Mouse (Mus musculus): ENCODE measurements around the gene Snap25. TPM values are rescaled to one million over a fixed set of nuclear protein-coding genes. Genes with fewer than 3 reads are reported as not detected.

Snap25 gene
- 1.4 and 2.0 TPM in 2 replicates for polyA plus RNA-seq (2015; fragmentation: Nextera tagmentation; extraction: Ambion mirVana)

- peak within 1 kb of the TSS; percentile 51 for H3K4me2 ChIP-seq (ENCODE audit: low read depth, low read length)
- H3K27me3 ChIP-seq (ENCODE audit: control insufficient read depth, insufficient read depth, low read depth, low read length) = peaks cover 9% of the 10 kb centered on the region
- no peaks in the 10 kb centered on the region for H3K9me3 ChIP-seq (ENCODE audit: control insufficient read depth, low read length)
- H3K36me3 ChIP-seq (ENCODE audit: control insufficient read depth, insufficient read depth, low read length) = no peaks in the 10 kb centered on the region
- H3K9ac ChIP-seq (ENCODE audit: low read length) = no peak within 1 kb of the TSS
- peaks cover 10% of the 10 kb centered on the region for H3K4me1 ChIP-seq (replicated peaks; ENCODE audit: control insufficient read depth, insufficient read depth, low read length)
- H3K27ac ChIP-seq (ENCODE audit: low read length) = no peak within 1 kb of the TSS
- ATAC-seq (ENCODE audit: low read depth) = no peak
- under 1% methylated on average over 20 of the region's 20 CpGs for WGBS
- peak within 1 kb of the TSS; percentile 34 for H3K4me3 ChIP-seq (ENCODE audit: low read length)
These were observed at the start of gene Snap25 for GRCm38 (mm10) chr2:136713299-136713758. Gene Snap25, plus strand, starts transcription at chr2:136713453.

GRCm38 (mm10) chr2:136666951-136667350, 46.3 kb upstream of the Snap25 start:
- Histone ChIP-seq H3K27me3 (ENCODE audit: control insufficient read depth, insufficient read depth, low read depth, low read length) (no peaks in the 10 kb centered on the region), H3K9me3 (ENCODE audit: control insufficient read depth, low read length) (no peaks in the 10 kb centered on the region), H3K4me2 (ENCODE audit: low read depth, low read length) (no peak overlapping the region), H3K9ac (ENCODE audit: low read length) (no peak overlapping the region), H3K4me1 (replicated peaks; ENCODE audit: control insufficient read depth, insufficient read depth, low read length) (peaks cover 7% of the 10 kb centered on the region; the same call in 1 of the 2 replicates), H3K36me3 (ENCODE audit: control insufficient read depth, insufficient read depth, low read length) (no peaks in the 10 kb centered on the region), H3K4me3 (ENCODE audit: low read length) (no peak overlapping the region), H3K27ac (ENCODE audit: low read length) (no peak overlapping the region)
- ATAC-seq (ENCODE audit: low read depth) = no peak
- 59% methylated on average over 1 of the region's 1 CpGs for WGBS

- no peaks in the 10 kb centered on the region for H3K27me3 ChIP-seq (ENCODE audit: control insufficient read depth, insufficient read depth, low read depth, low read length)
- H3K27ac ChIP-seq (ENCODE audit: low read length) = no peak overlapping the region
- H3K9ac ChIP-seq (ENCODE audit: low read length) = no peak overlapping the region
- H3K9me3 ChIP-seq (ENCODE audit: control insufficient read depth, low read length) = no peaks in the 10 kb centered on the region
- H3K4me3 ChIP-seq (ENCODE audit: low read length) = no peak overlapping the region
- peaks cover 7% of the 10 kb centered on the region; the same call in 1 of the 2 replicates for H3K4me1 ChIP-seq (replicated peaks; ENCODE audit: control insufficient read depth, insufficient read depth, low read length)
- no peaks in the 10 kb centered on the region for H3K36me3 ChIP-seq (ENCODE audit: control insufficient read depth, insufficient read depth, low read length)
- H3K4me2 ChIP-seq (ENCODE audit: low read depth, low read length) = no peak overlapping the region
- ATAC-seq (ENCODE audit: low read depth) = peak; percentile 47
- 58% methylated on average over 3 of the region's 3 CpGs for WGBS
These were observed 44.1 kb upstream of the Snap25 start for GRCm38 (mm10) chr2:136669183-136669582.

- H3K4me3 ChIP-seq (ENCODE audit: low read length) = no peak overlapping the region
- no peaks in the 10 kb centered on the region for H3K9me3 ChIP-seq (ENCODE audit: control insufficient read depth, low read length)
- ATAC-seq (ENCODE audit: low read depth) = peak; percentile 56; the same call in 1 of the 2 replicates
- peaks cover 7% of the 10 kb centered on the region; the same call in 1 of the 2 replicates for H3K4me1 ChIP-seq (replicated peaks; ENCODE audit: control insufficient read depth, insufficient read depth, low read length)
- H3K27me3 ChIP-seq (ENCODE audit: control insufficient read depth, insufficient read depth, low read depth, low read length) = no peaks in the 10 kb centered on the region
- no peak overlapping the region for H3K9ac ChIP-seq (ENCODE audit: low read length)
- no peak overlapping the region for H3K4me2 ChIP-seq (ENCODE audit: low read depth, low read length)
- H3K36me3 ChIP-seq (ENCODE audit: control insufficient read depth, insufficient read depth, low read length) = no peaks in the 10 kb centered on the region
- H3K27ac ChIP-seq (ENCODE audit: low read length) = no peak overlapping the region
- WGBS = 52% methylated on average over 3 of the region's 3 CpGs
These were observed 43.6 kb upstream of the Snap25 start for GRCm38 (mm10) chr2:136669665-136670064.

GRCm38 (mm10) chr2:136670539-136671271, 42.5 kb upstream of the Snap25 start:
- 36% methylated on average over 9 of the region's 9 CpGs for WGBS
- no peak overlapping the region for H3K27ac ChIP-seq (ENCODE audit: low read length)
- no peak overlapping the region for H3K4me2 ChIP-seq (ENCODE audit: low read depth, low read length)

GRCm38 (mm10) chr2:136674077-136674757, 39.0 kb upstream of the Snap25 start:
- H3K4me1 ChIP-seq (replicated peaks; ENCODE audit: control insufficient read depth, insufficient read depth, low read length) = peaks cover 23% of the 10 kb centered on the region
- H3K9me3 ChIP-seq (ENCODE audit: control insufficient read depth, low read length) = no peaks in the 10 kb centered on the region
- ATAC-seq (ENCODE audit: low read depth) = no peak
- WGBS = 63% methylated on average over 4 of the region's 4 CpGs
- no peak overlapping the region for H3K9ac ChIP-seq (ENCODE audit: low read length)
- H3K4me3 ChIP-seq (ENCODE audit: low read length) = no peak overlapping the region
- no peaks in the 10 kb centered on the region for H3K36me3 ChIP-seq (ENCODE audit: control insufficient read depth, insufficient read depth, low read length)
- H3K4me2 ChIP-seq (ENCODE audit: low read depth, low read length) = no peak overlapping the region
- no peaks in the 10 kb centered on the region for H3K27me3 ChIP-seq (ENCODE audit: control insufficient read depth, insufficient read depth, low read depth, low read length)
- no peak overlapping the region for H3K27ac ChIP-seq (ENCODE audit: low read length)

More at GRCm38 (mm10) chr2:136670539-136671271, 42.5 kb upstream of the Snap25 start:
- Histone ChIP-seq H3K36me3 (ENCODE audit: control insufficient read depth, insufficient read depth, low read length) (no peaks in the 10 kb centered on the region), H3K4me3 (ENCODE audit: low read length) (no peak overlapping the region), H3K9me3 (ENCODE audit: control insufficient read depth, low read length) (no peaks in the 10 kb centered on the region), H3K27me3 (ENCODE audit: control insufficient read depth, insufficient read depth, low read depth, low read length) (no peaks in the 10 kb centered on the region), H3K4me1 (replicated peaks; ENCODE audit: control insufficient read depth, insufficient read depth, low read length) (peaks cover 7% of the 10 kb centered on the region; the same call in 1 of the 2 replicates), H3K9ac (ENCODE audit: low read length) (no peak overlapping the region)
- ATAC-seq (ENCODE audit: low read depth) = no peak

GRCm38 (mm10) chr2:136676196-136676595, 37.1 kb upstream of the Snap25 start:
- no peak overlapping the region for H3K4me3 ChIP-seq (ENCODE audit: low read length)
- no peak for ATAC-seq (ENCODE audit: low read depth)
- H3K4me2 ChIP-seq (ENCODE audit: low read depth, low read length) = no peak overlapping the region
- H3K9me3 ChIP-seq (ENCODE audit: control insufficient read depth, low read length) = no peaks in the 10 kb centered on the region
- H3K27ac ChIP-seq (ENCODE audit: low read length) = no peak overlapping the region
- H3K36me3 ChIP-seq (ENCODE audit: control insufficient read depth, insufficient read depth, low read length) = no peaks in the 10 kb centered on the region
- 70% methylated on average over 2 of the region's 2 CpGs for WGBS
- H3K27me3 ChIP-seq (ENCODE audit: control insufficient read depth, insufficient read depth, low read depth, low read length) = no peaks in the 10 kb centered on the region
- peaks cover 24% of the 10 kb centered on the region for H3K4me1 ChIP-seq (replicated peaks; ENCODE audit: control insufficient read depth, insufficient read depth, low read length)
- H3K9ac ChIP-seq (ENCODE audit: low read length) = no peak overlapping the region

- Histone ChIP-seq H3K27ac (ENCODE audit: low read length) (no peak overlapping the region; the same call in 1 of the 2 replicates), H3K27me3 (ENCODE audit: control insufficient read depth, insufficient read depth, low read depth, low read length) (no peaks in the 10 kb centered on the region), H3K4me3 (ENCODE audit: low read length) (no peak overlapping the region), H3K9ac (ENCODE audit: low read length) (no peak overlapping the region), H3K4me2 (ENCODE audit: low read depth, low read length) (no peak overlapping the region), H3K4me1 (replicated peaks; ENCODE audit: control insufficient read depth, insufficient read depth, low read length) (peaks cover 24% of the 10 kb centered on the region), H3K9me3 (ENCODE audit: control insufficient read depth, low read length) (no peaks in the 10 kb centered on the region), H3K36me3 (ENCODE audit: control insufficient read depth, insufficient read depth, low read length) (no peaks in the 10 kb centered on the region)
- WGBS = 18% methylated on average over 8 of the region's 8 CpGs
- ATAC-seq (ENCODE audit: low read depth) = peak; percentile 11; the same call in 1 of the 2 replicates
These were observed 36.3 kb upstream of the Snap25 start for GRCm38 (mm10) chr2:136676918-136677445.
